ENCODE assay signal across 34 mouse cellular contexts in genomic region chr7:25303003-25303684, GRCm38 (mm10). TPM values are rescaled to one million over a fixed set of nuclear protein-coding genes. Genes with fewer than 3 reads are reported as not detected.
"Had no signal": no experiment of that assay in that cellular context is flagged by ENCODE, and none has a peak within 500 bp of the region (broad histone marks: within the 10 kb centered on the region; RNA-seq: fewer than 3 reads in every experiment).

No protein-coding gene starts in this region.

- H3K36me3 ChIP-seq: kidney, embryonic 15.5 days; limb, embryonic 10.5 days; limb, embryonic 12.5 days; liver, embryonic 13.5 days; liver, embryonic 15.5 days had no signal

- H3K4me2 ChIP-seq: heart, embryonic 11.5 days; hindbrain, embryonic 13.5 days; hindbrain, embryonic 15.5 days; kidney, embryonic 15.5 days; limb, embryonic 12.5 days; liver, embryonic 11.5 days; liver, embryonic 13.5 days; liver, embryonic 15.5 days had no signal

- ATAC-seq: hindbrain, postnatal 0 days; intestine, embryonic 16.5 days had no signal

- H3K9me3 ChIP-seq: hindbrain, embryonic 13.5 days; hindbrain, embryonic 15.5 days; kidney, embryonic 15.5 days; limb, embryonic 10.5 days; limb, embryonic 12.5 days; liver, embryonic 13.5 days; liver, embryonic 15.5 days had no signal

- H3K9ac ChIP-seq: hindbrain, embryonic 13.5 days; hindbrain, embryonic 15.5 days; kidney, embryonic 15.5 days; limb, embryonic 12.5 days; liver, embryonic 13.5 days; liver, embryonic 15.5 days had no signal

- H3K4me3 ChIP-seq: hindbrain, embryonic 13.5 days; hindbrain, embryonic 15.5 days; kidney, embryonic 15.5 days; layer of hippocampus, adult 2 months; left cerebral cortex, adult 2 months; limb, embryonic 10.5 days; limb, embryonic 12.5 days; liver, embryonic 13.5 days; liver, embryonic 15.5 days had no signal

- H3K27ac ChIP-seq: hindbrain, embryonic 13.5 days; hindbrain, embryonic 15.5 days; hindbrain, postnatal 0 days; kidney, embryonic 15.5 days; kidney, postnatal 0 days; layer of hippocampus, adult 2 months; left cerebral cortex, adult 2 months; limb, embryonic 10.5 days; limb, embryonic 12.5 days; liver, embryonic 13.5 days; liver, embryonic 15.5 days had no signal

- DNase-seq: gastrocnemius, postnatal 10 days; gastrocnemius, postnatal 25 days; heart, adult 18-20 months; heart, postnatal 10 days; heart, postnatal 36 days; kidney, adult 11 months; kidney, adult 2 months; kidney, adult 9 months; kidney, postnatal 14 days; kidney, postnatal 36 days; liver; liver, embryonic 13.5 days had no signal

- H3K27me3 ChIP-seq: hindbrain, embryonic 15.5 days had no signal

RNA-seq across cellular contexts. Expression of gene Prr19, which starts 1.9 kb away (rescaled TPM):
- total RNA-seq: gastrocnemius, adult 18-20 months; gastrocnemius, postnatal 10 days; gastrocnemius, postnatal 25 days; heart, adult 18-20 months; heart, adult 8-10 months; heart, postnatal 10 days; heart, postnatal 36 days; hematopoietic stem cell, adult 5-6 weeks; layer of hippocampus, adult 2 months; layer of hippocampus, postnatal 25 days; left cerebral cortex, postnatal 36 days had no signal
- polyA plus RNA-seq: heart, embryonic 14.5 days; heart, embryonic 16.5 days; large intestine, adult 2 months; liver, embryonic 13.5 days had no signal

RNA-seq across cellular contexts. Expression of gene Tmem145, which starts 2.8 kb away (rescaled TPM):
- total RNA-seq: gastrocnemius, adult 18-20 months; gastrocnemius, postnatal 10 days; gastrocnemius, postnatal 25 days; heart, adult 18-20 months; heart, postnatal 10 days; heart, postnatal 36 days; hematopoietic stem cell, adult 5-6 weeks had no signal
- polyA plus RNA-seq: gonadal fat pad, adult 2 months had no signal
